Mouse (Mus musculus) liver, adult 10 weeks (tissue): Measurements from ENCODE around the gene Gm21188. TPM values are rescaled to one million over a fixed set of nuclear protein-coding genes. Genes with fewer than 3 reads are reported as not detected.

ENCODE experiments used
- polyA plus RNA-seq: library from polyadenylated mRNA; stranded (reverse); fragments of 350-450 nt; fragmentation: Illumina TruSeq; extraction: RNeasy Lipid Tissue Mini Kit (QIAGEN cat#74804); gene quantifications from one replicate; pipeline ENCODE4 v1.2.3, GENCODE M21; 2014; ENCODE audit warnings: low read depth, low replicate concordance

Gene Gm21188
- 0.34 TPM for polyA plus RNA-seq

DNA sequence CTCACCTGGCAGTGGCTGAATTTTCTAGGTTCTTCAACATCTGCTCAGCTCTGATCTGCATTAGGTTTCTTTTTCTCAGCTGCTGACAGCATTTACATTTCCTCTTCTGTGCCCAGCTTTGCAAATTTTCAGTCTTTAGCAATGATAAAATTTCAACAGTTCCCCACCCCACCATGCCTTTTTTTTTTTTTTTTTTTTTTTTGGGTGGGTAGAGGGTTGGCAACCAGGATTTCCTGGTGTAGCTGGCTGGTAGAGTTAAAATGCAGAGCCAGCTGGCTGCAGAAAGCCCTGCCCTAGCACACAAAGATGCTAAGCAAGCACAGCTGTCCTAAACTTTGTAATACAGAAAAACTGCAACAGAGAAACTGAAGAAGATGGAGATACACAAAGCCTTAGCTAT lies at the start of gene Gm21188:
TSS of gene Gm21188 (minus strand) at position 110 of the 400 bp plus-strand sequence.

DNA sequence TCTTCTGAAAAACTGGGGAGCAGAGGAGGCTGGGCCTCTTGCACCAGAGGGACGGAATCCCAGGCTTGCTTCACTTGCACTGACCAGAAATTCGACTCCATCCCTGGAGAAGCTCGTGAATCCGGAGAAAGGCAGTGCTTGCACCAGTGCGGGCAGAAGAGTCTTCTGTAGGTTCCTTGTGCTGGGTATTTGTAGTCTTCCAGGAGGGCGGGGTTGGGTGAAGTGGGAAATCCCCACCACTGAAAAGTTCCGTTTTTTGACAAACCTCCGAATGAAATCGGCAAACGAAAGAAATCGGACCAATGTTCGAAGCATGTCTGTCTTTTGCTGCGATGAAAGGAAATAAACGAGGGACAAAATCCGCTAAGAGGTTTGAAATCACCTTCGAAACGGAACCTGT lies 25.1 kb downstream of the Gm21188 start, which contains the start of gene Gm36079:
TSS of gene Gm36079 (minus strand) at position 101 of the 400 bp plus-strand sequence.

Other genes with a start within 250 kb of the Gm21188 start
- gene AF067063, start 222.0 kb downstream of the Gm21188 start, polyA plus RNA-seq: not detected
- gene D13Ertd608e, start 216.2 kb downstream of the Gm21188 start, polyA plus RNA-seq: not detected
- gene Tcstv1, start 157.4 kb downstream of the Gm21188 start, polyA plus RNA-seq: not detected
- not detected for gene Gm21761, start 122.9 kb downstream of the Gm21188 start, polyA plus RNA-seq
- gene B020031M17Rik, start 101.4 kb downstream of the Gm21188 start, polyA plus RNA-seq: not detected
- not detected for gene Gm36079, start 25.2 kb downstream of the Gm21188 start, polyA plus RNA-seq
- not detected for gene Gm20767, start 88.1 kb upstream of the Gm21188 start, polyA plus RNA-seq
- not detected for gene Gm21818, start 120.2 kb upstream of the Gm21188 start, polyA plus RNA-seq
- not detected for gene Gm21762, start 163.8 kb upstream of the Gm21188 start, polyA plus RNA-seq
- gene Gm21731, start 186.9 kb upstream of the Gm21188 start, polyA plus RNA-seq: not detected
- not detected for gene AF067061, start 210.9 kb upstream of the Gm21188 start, polyA plus RNA-seq
- 0.58 TPM for gene BC147527, start 248.2 kb upstream of the Gm21188 start, polyA plus RNA-seq